Mouse (Mus musculus) erythroblast, embryonic 14.5 days (primary cell): ENCODE results near the gene Lnpep.

Experiments
- GATA1 ChIP-seq: IDR thresholded peaks from 2 replicates; pipeline ENCODE4 v1.6.1; 2012; ENCODE audit warnings: low read length, inconsistent platforms, mixed read lengths
- TAL1 ChIP-seq: IDR thresholded peaks from 3 replicates; pipeline ENCODE4 v1.6.1; 2012; ENCODE audit warnings: low read length, inconsistent platforms, mixed read lengths

DNA sequence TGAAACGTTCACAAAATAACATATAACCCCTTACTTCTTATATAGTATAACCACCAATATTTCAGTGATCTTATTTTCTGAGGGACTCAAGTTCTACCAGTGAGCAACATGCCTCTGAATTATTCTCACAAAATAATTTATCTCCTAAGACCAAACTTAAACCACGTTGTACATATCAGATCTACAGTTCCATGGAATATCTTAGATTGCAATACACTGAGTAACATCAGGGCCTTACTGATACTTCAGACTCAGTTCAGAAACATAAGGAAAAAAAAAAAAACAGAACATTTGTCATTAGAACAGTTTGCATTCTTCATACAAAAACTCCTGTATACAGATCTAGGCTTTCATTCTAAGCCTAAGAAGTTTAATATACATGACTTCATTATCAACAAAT is 26.5 kb downstream of the Lnpep start:
- TF ChIP-seq GATA1: no peak
- TF ChIP-seq TAL1: no peak
